Mouse (Mus musculus) cerebellum, adult 9-11 months (tissue): ENCODE measurements at regions not wholly inside any gene's neighbourhood (a gene's known extent, or its start where the extent isn't known, plus 50 kb on each side); places are given as distances from the start of the nearest gene placed in this dataset.
A peak's percentile ranks its signal among the peaks of the same experiment; 100 is the strongest.

ENCODE experiments used
- DNase-seq: peaks from one replicate; pipeline ENCODE4 v3.0.0; 2022

- no peak for DNase-seq
Observed at GRCm38 (mm10) chr3:35104884-35105283, 454.7 kb downstream of the Sox2 start.

GRCm38 (mm10) chr3:35106097-35106496, 455.9 kb downstream of the Sox2 start:
- DNase-seq = no peak

- no peak for DNase-seq
Observed at GRCm38 (mm10) chr3:35133477-35133876, 483.3 kb downstream of the Sox2 start.

DNA sequence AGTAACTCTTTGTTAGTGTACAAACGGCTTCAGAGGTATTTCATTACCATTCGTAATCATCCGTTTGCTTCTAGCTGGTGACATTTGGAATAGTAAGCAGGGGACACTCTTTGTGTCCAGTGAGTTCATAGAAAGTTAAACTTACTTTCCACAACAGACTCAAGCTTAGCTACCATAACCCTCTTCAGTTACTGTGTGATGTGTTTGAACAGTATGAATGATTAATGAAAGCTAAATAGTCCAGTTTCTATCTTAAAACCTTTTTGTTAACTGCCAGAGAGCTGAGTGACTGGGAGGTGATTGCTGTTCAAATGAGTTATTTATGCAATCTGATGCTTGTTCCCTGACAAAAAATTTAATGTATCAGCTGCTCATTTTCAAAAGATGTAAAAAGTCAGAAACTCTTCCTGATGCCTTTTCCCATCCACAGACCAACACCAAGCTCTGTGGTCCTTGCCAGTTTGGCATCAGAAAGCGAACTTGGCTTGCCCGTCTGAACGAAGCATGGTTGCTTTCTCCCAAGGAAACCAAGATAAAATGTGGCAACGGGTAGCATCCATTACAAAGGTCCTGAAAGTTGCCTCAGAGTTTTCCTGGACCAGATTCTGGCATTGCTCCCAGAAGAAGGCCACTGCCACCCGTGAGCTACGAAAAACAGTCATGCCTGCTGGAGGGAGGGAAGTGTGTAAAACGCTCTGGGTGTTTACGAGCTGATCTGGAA, 491.5 kb downstream of the Sox2 start:
- DNase-seq = peak; percentile 39

DNA sequence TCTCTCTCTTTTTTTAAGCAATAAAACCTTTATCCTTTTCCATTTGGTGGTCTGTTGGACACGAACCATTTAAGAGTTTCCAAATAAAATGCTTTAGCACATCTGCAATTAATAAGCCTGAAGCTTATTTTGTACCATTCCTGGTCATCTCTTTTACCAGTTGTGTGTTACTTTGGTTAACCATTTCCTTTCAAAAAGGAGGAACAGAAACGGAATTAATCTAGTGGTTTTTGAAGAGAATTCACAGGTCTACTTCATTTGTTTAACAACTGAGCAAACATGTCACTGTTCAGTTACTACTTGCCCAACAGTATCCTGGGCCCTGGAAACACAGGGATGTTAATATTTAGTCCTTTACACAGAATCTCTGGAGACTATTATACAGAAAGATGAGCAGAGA, 492.5 kb downstream of the Sox2 start:
- no peak for DNase-seq

GRCm38 (mm10) chr3:35145569-35145968, 495.4 kb downstream of the Sox2 start:
- no peak for DNase-seq

- no peak for DNase-seq
Observed at GRCm38 (mm10) chr3:35146681-35147080, 496.5 kb downstream of the Sox2 start.

GRCm38 (mm10) chr3:35149251-35149691, 499.1 kb downstream of the Sox2 start:
- no peak for DNase-seq

GRCm38 (mm10) chr3:35152191-35152590, 502.0 kb downstream of the Sox2 start:
- DNase-seq = peak; percentile 7

DNA sequence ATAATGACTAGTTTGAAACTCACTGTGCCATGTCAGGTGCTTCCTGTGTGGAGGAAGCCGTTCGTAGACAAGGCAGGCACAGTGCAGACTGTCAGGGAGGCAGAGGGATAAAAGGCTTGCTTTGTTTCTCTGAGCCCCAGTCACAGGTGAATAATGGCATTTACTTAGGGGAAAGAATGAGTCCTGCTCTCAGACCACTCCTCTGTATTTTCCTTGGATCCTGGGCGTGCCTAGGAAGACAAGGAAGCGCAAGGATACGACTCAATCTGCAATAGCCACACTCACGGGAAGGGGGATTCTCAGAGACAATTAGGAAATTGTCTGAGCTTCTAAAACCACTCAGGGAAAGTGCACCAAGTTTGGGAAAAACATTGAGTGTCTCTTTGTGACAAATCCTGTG, 504.1 kb downstream of the Sox2 start:
- no peak for DNase-seq

GRCm38 (mm10) chr3:35168676-35169075, 518.5 kb downstream of the Sox2 start:
- DNase-seq = no peak

DNA sequence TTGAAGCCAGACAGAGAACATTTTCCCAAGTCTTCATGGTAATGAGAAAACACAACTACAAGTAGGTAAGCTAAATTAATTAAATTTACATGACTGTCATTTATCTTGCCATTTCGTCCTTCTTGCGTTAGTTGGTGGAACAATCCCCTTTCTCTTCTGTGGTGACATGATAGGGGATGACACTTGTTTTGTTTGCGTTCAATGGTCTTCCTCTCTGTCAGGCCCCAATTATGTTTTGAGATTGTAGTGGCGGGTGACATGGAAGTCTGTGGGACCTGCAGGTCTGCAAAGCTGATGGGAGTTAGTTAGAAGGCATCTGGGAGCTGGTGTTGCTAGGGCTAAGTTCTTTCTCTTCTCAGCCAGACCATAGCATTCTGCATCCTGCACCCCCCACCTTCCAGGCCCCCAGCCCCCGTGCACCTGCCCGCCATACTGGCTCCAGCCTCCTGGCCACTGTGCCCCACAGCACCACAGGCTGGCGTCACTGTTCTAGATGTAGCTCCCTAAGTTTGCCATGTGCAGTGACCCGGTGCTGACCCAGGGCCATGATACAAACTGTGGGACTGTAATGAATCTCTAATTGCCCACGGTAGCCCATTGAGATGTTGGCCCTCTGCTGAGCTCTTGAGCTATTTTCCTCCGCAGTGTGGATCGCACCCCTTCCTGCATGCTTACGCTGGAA, 528.7 kb downstream of the Sox2 start:
- DNase-seq = no peak

DNA sequence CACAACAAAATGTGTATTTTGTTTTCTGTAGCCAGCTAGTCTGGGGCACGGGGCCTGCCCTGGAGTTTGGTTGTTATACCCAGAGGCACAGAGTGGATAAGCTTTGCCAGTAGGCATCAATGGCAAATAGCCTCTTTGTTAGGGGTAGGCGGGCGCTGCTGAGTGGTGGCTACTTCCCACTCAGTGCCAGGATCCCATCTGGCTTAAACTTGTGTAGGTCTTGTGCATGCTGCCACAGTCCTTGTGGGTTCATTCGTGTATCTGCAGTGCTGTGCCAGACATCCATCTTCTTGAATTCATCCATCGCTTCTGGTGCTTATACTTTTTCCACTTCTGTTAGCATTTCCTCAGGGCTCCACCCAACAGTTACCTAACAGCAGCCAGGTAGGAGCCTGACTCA, 545.4 kb upstream of the Atp11b start:
- no peak for DNase-seq

DNA sequence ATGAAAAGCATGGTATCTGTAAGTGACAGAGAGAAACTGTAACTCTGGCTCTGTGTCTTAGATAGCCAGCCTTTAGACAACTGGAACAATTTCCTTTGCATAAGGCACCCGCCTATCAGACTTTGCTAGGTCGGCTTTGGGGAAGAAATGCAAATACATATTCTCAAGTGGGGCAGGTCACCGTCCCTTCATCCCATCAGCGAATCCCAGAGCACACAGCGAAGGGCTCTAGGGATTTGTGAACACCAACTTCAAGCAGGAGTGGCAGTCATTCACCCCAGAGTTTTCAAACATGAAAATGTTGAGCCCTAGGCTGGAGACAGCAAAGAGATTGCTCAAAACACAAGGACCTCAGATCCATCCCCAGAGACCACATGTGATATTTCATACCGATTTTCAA, 534.5 kb upstream of the Atp11b start:
- DNase-seq = no peak

GRCm38 (mm10) chr3:35221183-35221582, 532.7 kb upstream of the Atp11b start:
- no peak for DNase-seq

GRCm38 (mm10) chr3:35222251-35222650, 531.7 kb upstream of the Atp11b start:
- DNase-seq = no peak

- peak; percentile 23 for DNase-seq
Observed at GRCm38 (mm10) chr3:35225051-35225701, 528.7 kb upstream of the Atp11b start.

DNA sequence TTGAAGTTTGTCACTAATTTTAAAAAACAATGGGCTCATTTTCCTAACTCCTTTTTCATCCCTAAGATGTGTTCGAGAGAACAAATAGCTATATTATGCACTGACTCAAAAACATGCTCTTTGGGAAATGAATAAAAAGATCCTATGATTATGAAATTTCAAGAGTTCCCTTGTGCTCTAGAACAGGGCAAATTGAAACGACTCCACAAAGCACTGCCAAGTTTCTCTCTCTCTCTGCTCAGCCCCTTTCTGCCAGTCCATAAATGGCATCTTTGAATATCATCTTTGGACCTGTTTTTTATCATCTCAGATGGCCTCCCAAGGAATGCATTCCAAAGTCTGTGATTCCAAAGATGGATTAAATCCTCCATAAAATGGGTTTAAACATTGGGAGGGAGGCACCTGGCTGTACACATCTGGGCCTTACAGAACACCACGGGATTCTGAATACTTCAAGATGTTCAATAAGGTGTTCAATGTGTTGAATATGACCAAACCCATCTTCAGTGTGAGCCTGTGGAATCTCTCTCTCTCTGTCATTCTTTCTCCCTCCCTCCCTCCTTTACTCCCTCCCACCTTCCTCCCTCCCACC, 528.0 kb upstream of the Atp11b start:
- DNase-seq = no peak

DNA sequence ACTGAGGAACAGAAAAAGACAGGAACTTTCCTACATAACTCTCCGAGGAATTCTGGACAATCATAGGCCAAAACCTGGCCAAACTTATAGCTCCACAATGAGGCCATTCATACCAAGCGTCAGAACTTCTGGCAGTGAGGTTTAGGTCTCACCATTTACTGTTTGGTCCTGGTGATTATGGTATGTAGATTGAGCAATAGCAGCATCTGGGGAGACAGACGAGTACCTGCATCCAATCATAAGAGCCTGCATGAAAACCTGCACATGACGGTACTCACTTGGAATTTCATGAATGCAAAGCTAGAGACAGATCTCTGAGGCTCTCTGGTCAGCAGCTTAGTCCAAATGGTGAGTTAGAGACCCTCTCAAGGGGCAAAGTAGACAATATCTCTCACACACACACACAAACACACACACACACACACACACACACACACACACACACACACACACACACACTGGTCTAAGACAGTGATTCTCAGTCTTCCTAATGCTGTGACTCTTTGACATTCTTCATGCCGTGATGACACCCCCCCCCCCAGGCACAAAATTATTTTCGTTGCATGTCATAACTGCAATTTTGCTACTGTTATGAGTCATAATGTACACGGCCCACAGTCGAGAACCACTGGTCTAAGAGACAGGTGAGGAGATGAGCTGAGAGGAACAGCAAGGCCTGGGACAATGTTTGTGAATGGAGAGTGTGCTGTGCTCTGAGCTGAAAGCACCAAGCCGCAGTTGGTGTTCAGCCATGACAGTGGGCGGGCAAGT, 522.6 kb upstream of the Atp11b start:
- no peak for DNase-seq

GRCm38 (mm10) chr3:35232487-35232886, 521.4 kb upstream of the Atp11b start:
- DNase-seq = no peak

DNA sequence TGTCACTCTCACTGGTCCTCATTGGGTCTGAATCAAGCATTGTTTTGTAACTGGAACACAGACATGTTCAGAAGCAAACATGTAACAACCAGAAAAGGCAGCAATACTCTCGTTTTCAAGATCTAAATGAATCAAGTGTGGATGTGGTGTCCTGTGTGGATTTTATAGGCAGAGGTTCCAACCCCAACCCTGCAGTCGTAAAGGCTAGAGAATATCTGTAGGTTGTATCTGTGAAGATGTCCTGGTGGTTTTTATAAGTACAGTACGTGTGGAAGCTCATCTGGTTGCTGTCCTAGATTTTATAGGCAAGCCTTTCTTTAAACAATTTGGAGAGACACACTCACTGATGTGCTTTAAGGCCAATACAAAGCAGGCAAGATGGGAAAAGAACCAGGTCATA, 518.8 kb upstream of the Atp11b start:
- DNase-seq = no peak

DNA sequence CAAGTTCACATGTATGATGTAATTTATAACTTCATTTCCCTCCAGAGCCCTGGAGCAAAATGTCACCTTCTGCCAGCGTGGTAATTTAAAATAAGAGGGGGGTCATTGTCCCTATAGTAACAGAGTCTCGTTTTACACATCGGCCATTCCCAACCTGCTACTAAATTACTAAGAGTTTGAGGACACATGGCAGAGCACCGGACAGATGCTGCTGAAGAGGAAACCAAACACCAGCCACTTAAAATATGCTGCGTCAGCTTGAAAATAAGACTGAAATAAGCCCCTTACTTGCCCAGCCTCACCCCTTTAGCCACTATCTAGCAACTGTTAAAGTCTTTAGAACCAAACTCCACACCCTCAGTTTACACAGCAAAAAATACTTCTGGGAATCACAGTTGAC, 518.1 kb upstream of the Atp11b start:
- no peak for DNase-seq

DNA sequence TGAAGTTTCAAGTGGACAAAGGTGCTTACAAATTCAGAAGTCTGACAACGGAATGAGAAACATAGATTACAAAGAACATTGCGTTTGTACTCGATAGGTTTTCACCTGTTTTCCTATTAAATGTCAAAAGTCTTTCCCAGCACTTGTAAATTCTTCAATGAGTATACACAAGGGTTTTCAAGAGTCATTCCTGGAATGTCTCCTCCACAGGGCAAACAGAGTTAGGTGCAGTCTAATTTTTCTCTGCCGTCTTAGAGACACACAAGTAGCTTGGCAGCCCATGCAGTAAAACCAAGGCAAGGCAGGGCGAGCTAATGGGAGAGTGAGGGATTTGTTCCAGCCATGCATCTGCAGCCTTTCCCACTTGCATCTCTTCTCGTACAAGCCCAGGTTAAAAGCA, 516.6 kb upstream of the Atp11b start:
- DNase-seq = no peak
